Mouse (Mus musculus) liver, embryonic 14.5 days (tissue): ENCODE data around the gene 4930430F08Rik.

Source experiments
- CTCF ChIP-seq: IDR thresholded peaks from 2 replicates; pipeline ENCODE4 v1.5.1; 2016; ENCODE audit warnings: antibody characterized with exemption, low read depth, control low read depth
- EP300 ChIP-seq: IDR thresholded peaks from 2 replicates; pipeline ENCODE4 v1.6.1; 2016; ENCODE audit warnings: antibody characterized with exemption, low read depth

DNA sequence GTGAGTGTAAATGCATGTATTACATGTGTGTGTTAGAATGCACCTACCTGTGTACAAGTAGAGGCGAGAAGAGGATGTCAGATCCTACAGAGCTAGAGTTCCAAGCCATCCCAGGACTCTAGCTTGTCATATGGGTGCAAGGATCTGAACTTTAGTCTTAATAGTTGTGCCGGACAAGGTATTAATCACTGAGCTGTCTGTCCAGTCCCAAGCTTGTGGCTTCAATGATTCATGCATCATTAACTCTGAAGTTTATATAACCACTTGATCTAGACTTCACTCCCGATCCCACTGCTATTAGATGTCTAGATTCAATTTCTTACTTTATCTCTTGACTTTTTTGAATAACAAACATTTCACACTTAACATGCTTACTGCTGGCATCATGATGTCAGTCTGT, 8.1 kb upstream of the 4930430F08Rik start:
- no peak for TF ChIP-seq CTCF
- no peak for TF ChIP-seq EP300
